ENCODE assay signal across 15 mouse cellular contexts in genomic region chr6:47042602-47043001, GRCm38 (mm10).
DNase-seq lines count a peak whose midpoint lies in the region; ATAC-seq and TF ChIP-seq lines count a peak whose summit lies in the region.
"Had no signal": no experiment of that assay in that cellular context is flagged by ENCODE, and none has a peak within 500 bp of the region (broad histone marks: within the 10 kb centered on the region; RNA-seq: fewer than 3 reads in every experiment).

No protein-coding gene starts in this region.

- H3K27me3 ChIP-seq in hindbrain, postnatal 0 days (ENCODE audit: insufficient read depth, low read length) = no peaks in the 10 kb centered on the region
- peaks cover 10% of the 10 kb centered on the region; the same call in 1 of the 2 replicates for H3K27me3 ChIP-seq in hindbrain, embryonic 10.5 days (ENCODE audit: insufficient read depth, poor library complexity, severe bottlenecking)
- H3K27me3 ChIP-seq: stomach, embryonic 15.5 days had no signal

- no peak overlapping the region for H3K9ac ChIP-seq in hindbrain, postnatal 0 days (replicated peaks; ENCODE audit: low read length)
- H3K9ac ChIP-seq: lung, embryonic 15.5 days; stomach, embryonic 15.5 days had no signal

- H3K27ac ChIP-seq in hindbrain, postnatal 0 days = no peak overlapping the region
- H3K27ac ChIP-seq in hindbrain, embryonic 10.5 days = no peak overlapping the region
- H3K27ac ChIP-seq: lung, embryonic 15.5 days; stomach, embryonic 15.5 days had no signal

- no peak for TF ChIP-seq CTCF in hindbrain, postnatal 0 days (IDR thresholded peaks at IDR 0.05; ENCODE audit: low read depth)

- DNase-seq in hindbrain, postnatal 0 days (ENCODE audit: low spot score) = peak; percentile 43
- no peak for DNase-seq in hindbrain, embryonic 10.5 days (ENCODE audit: low spot score)
- DNase-seq in right cerebral cortex, postnatal 36 days (ENCODE audit: low spot score in 2 of 2) = peak; percentile 16 to 28
- no peak for DNase-seq in right cerebral cortex, postnatal 14 days
- peak; percentile 26 to 32 for DNase-seq in layer of hippocampus, adult 8-10 months (ENCODE audit: low spot score in 2 of 2)
- DNase-seq in gastrocnemius, postnatal 4 days (ENCODE audit: low spot score in 2 of 2) = no peak
- no peak for DNase-seq in adipocyte (ENCODE audit: low spot score)
- DNase-seq: kidney, adult 2 months; kidney, postnatal 36 days; liver; thymus, postnatal 14 days had no signal

- H3K9me3 ChIP-seq in hindbrain, postnatal 0 days (ENCODE audit: low read length) = no peaks in the 10 kb centered on the region
- no peaks in the 10 kb centered on the region for H3K9me3 ChIP-seq in hindbrain, embryonic 10.5 days
- H3K9me3 ChIP-seq: lung, embryonic 15.5 days; stomach, embryonic 15.5 days had no signal

- 47% methylated on average over 1 of the region's 1 CpGs for WGBS in hindbrain, postnatal 0 days
- 91% methylated on average over 1 of the region's 1 CpGs for WGBS in hindbrain, embryonic 10.5 days

- H3K4me3 ChIP-seq in hindbrain, postnatal 0 days (ENCODE audit: low read length) = no peak overlapping the region
- no peak overlapping the region for H3K4me3 ChIP-seq in hindbrain, embryonic 10.5 days
- H3K4me3 ChIP-seq: lung, embryonic 15.5 days; myocyte; stomach, embryonic 15.5 days had no signal

- H3K4me1 ChIP-seq in hindbrain, postnatal 0 days (ENCODE audit: insufficient read depth, low read length) = no peaks in the 10 kb centered on the region
- H3K4me1 ChIP-seq in hindbrain, embryonic 10.5 days (replicated peaks) = no peaks in the 10 kb centered on the region; the same call in 1 of the 2 replicates
- H3K4me1 ChIP-seq: lung, embryonic 15.5 days; stomach, embryonic 15.5 days had no signal

- ATAC-seq in hindbrain, postnatal 0 days = no peak
- ATAC-seq: activated CD4-positive, CD25-positive, alpha-beta regulatory T cell, adult 4 months had no signal

- H3K36me3 ChIP-seq in hindbrain, postnatal 0 days (ENCODE audit: insufficient read depth, low read length) = no peaks in the 10 kb centered on the region
- no peaks in the 10 kb centered on the region for H3K36me3 ChIP-seq in hindbrain, embryonic 10.5 days
- H3K36me3 ChIP-seq: lung, embryonic 15.5 days; stomach, embryonic 15.5 days had no signal

- no peak overlapping the region for H3K4me2 ChIP-seq in hindbrain, postnatal 0 days (ENCODE audit: low read depth, low read length)
- H3K4me2 ChIP-seq: lung, embryonic 15.5 days; stomach, embryonic 15.5 days had no signal

Comparison
In these comparisons a context has a peak if more than half of its experiments do, and no peak if none do; other contexts are left out.
1. DNase-seq: peak in hindbrain, postnatal 0 days (single experiment), right cerebral cortex, postnatal 36 days (2 of 2) and layer of hippocampus, adult 8-10 months (2 of 2); none in hindbrain, embryonic 10.5 days (single experiment), right cerebral cortex, postnatal 14 days (single experiment), gastrocnemius, postnatal 4 days (0 of 2) and adipocyte (single experiment).